Mouse (Mus musculus): Measurements from ENCODE around the gene Cdrt4.

GRCm38 (mm10) chr11:62913141-62913540 lies 37.9 kb upstream of the Cdrt4 start:
- TF ChIP-seq CTCF (IDR thresholded peaks at IDR 0.05; ENCODE audit: control insufficient read depth, insufficient read depth, insufficient read length) (no peak), MAX (IDR thresholded peaks at IDR 0.05) (no peak), CEBPB (IDR thresholded peaks at IDR 0.05; ENCODE audit: low read depth) (no peak), USF1 (IDR thresholded peaks at IDR 0.05; ENCODE audit: low read depth) (no peak), MYOD1 (IDR thresholded peaks at IDR 0.05; ENCODE audit: control insufficient read depth, insufficient read length, low read depth) (no peak), MYOG (IDR thresholded peaks at IDR 0.05; ENCODE audit: control insufficient read depth, extremely low read depth, insufficient read length) (no peak), FOSL1 (IDR thresholded peaks at IDR 0.05; ENCODE audit: insufficient read depth, low read length, poor library complexity, severe bottlenecking) (no peak)

All from C2C12 (cell line).